Mouse (Mus musculus): ENCODE measurements around the gene Pkm. TPM values are rescaled to one million over a fixed set of nuclear protein-coding genes. Genes with fewer than 3 reads are reported as not detected.
A peak's percentile ranks its signal among the peaks of the same experiment; 100 is the strongest.

The Pkm gene
- polyA plus RNA-seq, 1 experiment from 2014 or later = 1,208 TPM

- Histone ChIP-seq H3K4me3 (replicated peaks) (peak overlapping the region; percentile 78), H3K9ac (peak overlapping the region; percentile 84), H3K4me1 (replicated peaks) (peaks cover 32% of the 10 kb centered on the region), H3K36me3 (no peaks in the 10 kb centered on the region), H3K27ac (peak overlapping the region; percentile 97), H3K9me3 (no peaks in the 10 kb centered on the region), H3K4me2 (replicated peaks) (peak overlapping the region; percentile 64), H3K27me3 (replicated peaks) (no peaks in the 10 kb centered on the region)
- under 1% methylated on average over 65 of the region's 65 CpGs for WGBS
- peak; percentile 32 for ATAC-seq
Observed at GRCm38 (mm10) chr9:59656635-59657617, 758 bp downstream of the Pkm start.

GRCm38 (mm10) chr9:59658146-59658545 is 2.0 kb downstream of the Pkm start:
- H3K27me3 ChIP-seq (replicated peaks) = no peaks in the 10 kb centered on the region
- H3K9ac ChIP-seq = peak overlapping the region; percentile 84
- peaks cover 34% of the 10 kb centered on the region for H3K4me1 ChIP-seq (replicated peaks)
- H3K36me3 ChIP-seq = no peaks in the 10 kb centered on the region
- peak overlapping the region; percentile 97 for H3K27ac ChIP-seq
- no peaks in the 10 kb centered on the region for H3K9me3 ChIP-seq
- H3K4me3 ChIP-seq (replicated peaks) = peak overlapping the region; percentile 78
- peak overlapping the region; percentile 64 for H3K4me2 ChIP-seq (replicated peaks)
- no peak for ATAC-seq
- WGBS = 5% methylated on average over 4 of the region's 4 CpGs

- no peak overlapping the region; the same call in 1 of the 2 replicates for H3K9ac ChIP-seq
- peak overlapping the region; percentile 51; the same call in 1 of the 2 replicates for H3K27ac ChIP-seq
- H3K4me2 ChIP-seq (replicated peaks) = peak overlapping the region; percentile 64
- 25% methylated on average over 14 of the region's 14 CpGs for whole genome bisulfite sequencing
- ATAC-seq = peak; percentile 27
- H3K4me1 ChIP-seq (replicated peaks) = peaks cover 44% of the 10 kb centered on the region
- H3K36me3 ChIP-seq = peaks cover 7% of the 10 kb centered on the region; the same call in 1 of the 2 replicates
- no peaks in the 10 kb centered on the region for H3K9me3 ChIP-seq
- H3K27me3 ChIP-seq (replicated peaks) = no peaks in the 10 kb centered on the region
- H3K4me3 ChIP-seq (replicated peaks) = peak overlapping the region; percentile 9; the same call in 1 of the 2 replicates
Observed at GRCm38 (mm10) chr9:59659036-59660026, 3.2 kb downstream of the Pkm start.

DNA sequence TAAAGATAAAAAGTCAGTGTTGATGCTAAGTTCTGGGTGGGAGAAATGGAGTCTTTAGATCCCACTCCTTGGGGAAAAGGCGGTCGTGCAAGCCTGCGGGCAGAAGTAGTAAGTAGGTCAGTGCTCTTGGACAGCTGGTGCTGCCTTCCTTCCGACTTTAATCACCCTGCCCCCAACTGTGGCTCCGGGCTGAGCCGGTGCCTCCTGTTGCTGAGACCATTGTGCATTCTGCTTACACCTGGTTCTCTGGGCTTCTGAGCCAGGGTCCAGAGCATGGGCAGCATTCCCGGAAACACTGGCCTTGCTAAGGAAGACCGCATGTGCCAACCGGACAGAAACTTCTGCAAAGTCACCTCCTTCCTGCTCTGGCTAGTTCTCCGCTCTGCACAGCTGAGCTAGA is 4.3 kb downstream of the Pkm start:
- Histone ChIP-seq H3K9ac (peak overlapping the region; percentile 2; the same call in 1 of the 2 replicates), H3K4me1 (replicated peaks) (peaks cover 44% of the 10 kb centered on the region), H3K27me3 (replicated peaks) (no peaks in the 10 kb centered on the region), H3K36me3 (peaks cover 15% of the 10 kb centered on the region), H3K4me2 (replicated peaks) (peak overlapping the region; percentile 64), H3K27ac (peak overlapping the region; percentile 45), H3K4me3 (replicated peaks) (0 out of 2 replicates have a peak overlapping the region, but pooled peaks have one; percentile 9), H3K9me3 (no peaks in the 10 kb centered on the region)
- WGBS = 52% methylated on average over 10 of the region's 10 CpGs
- ATAC-seq = no peak

DNA sequence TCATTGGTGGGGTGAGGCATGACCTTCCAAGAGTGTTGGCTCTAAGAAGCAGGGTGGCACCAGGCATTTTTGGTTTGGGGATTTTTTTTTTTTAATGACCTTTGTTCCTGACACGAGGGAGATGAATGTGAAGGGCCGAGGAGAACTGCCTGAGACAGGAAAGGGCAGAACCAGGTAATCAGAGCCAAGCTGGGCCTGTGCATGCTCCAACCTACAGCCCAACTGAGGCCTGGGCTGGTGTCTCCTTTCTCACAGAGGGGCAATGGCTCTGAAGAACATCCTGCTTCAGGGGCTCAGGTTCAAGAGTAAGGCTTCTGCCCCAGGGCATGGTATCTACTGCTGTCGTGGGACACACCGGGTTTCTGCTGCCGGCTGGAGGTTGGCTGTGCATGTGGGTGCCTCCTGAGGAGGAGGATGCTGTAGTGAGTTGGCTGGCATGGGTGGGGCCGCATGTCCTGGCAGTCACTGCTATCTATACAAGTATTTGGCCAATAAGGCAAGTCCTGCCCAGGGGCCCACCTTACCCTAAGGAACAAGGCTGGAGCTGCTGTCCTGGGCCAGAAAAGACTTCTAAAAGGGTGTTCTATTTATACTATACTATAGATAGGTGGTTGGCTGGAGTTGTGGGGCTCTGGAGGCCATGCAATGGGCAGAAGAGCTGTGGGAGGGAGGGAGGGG is 5.3 kb downstream of the Pkm start:
- no peak overlapping the region for H3K27ac ChIP-seq
- H3K4me1 ChIP-seq (replicated peaks) = peaks cover 44% of the 10 kb centered on the region
- no peak overlapping the region for H3K4me3 ChIP-seq (replicated peaks)
- no peaks in the 10 kb centered on the region for H3K27me3 ChIP-seq (replicated peaks)
- no peak for ATAC-seq
- peaks cover 22% of the 10 kb centered on the region for H3K36me3 ChIP-seq
- peak overlapping the region; percentile 64; the same call in 1 of the 2 replicates for H3K4me2 ChIP-seq (replicated peaks)
- H3K9ac ChIP-seq = no peak overlapping the region
- 53% methylated on average over 6 of the region's 6 CpGs for WGBS
- H3K9me3 ChIP-seq = no peaks in the 10 kb centered on the region

GRCm38 (mm10) chr9:59663226-59663625 is 7.1 kb downstream of the Pkm start:
- 83% methylated on average over 7 of the region's 7 CpGs for WGBS
- no peaks in the 10 kb centered on the region for H3K27me3 ChIP-seq (replicated peaks)
- no peak overlapping the region for H3K9ac ChIP-seq
- H3K9me3 ChIP-seq = no peaks in the 10 kb centered on the region
- H3K4me3 ChIP-seq (replicated peaks) = no peak overlapping the region
- ATAC-seq = no peak
- H3K36me3 ChIP-seq = peaks cover 32% of the 10 kb centered on the region
- H3K4me1 ChIP-seq (replicated peaks) = peaks cover 39% of the 10 kb centered on the region
- H3K4me2 ChIP-seq (replicated peaks) = no peak overlapping the region
- no peak overlapping the region for H3K27ac ChIP-seq

DNA sequence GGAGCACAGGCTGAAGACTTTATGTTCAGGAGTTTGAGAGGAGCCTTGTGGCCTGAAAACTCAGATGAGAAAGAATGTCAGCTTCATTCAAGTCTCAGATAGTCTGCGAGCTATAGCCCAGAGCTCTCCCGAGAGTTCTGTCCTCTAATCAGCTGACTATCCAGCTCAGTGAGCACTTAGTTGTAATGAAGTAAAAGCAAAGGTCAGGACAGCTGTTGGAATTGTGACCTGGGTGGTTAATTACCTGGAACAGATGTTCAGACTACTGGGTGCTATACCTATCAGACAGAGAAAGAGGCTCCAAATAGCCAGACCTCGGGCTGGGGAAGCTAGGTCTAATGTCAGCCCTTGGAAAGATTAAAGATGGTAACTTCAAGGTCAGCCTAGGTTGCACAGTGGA is 7.8 kb downstream of the Pkm start:
- H3K4me1 ChIP-seq (replicated peaks) = peaks cover 37% of the 10 kb centered on the region
- H3K27ac ChIP-seq = no peak overlapping the region; the same call in 1 of the 2 replicates
- ATAC-seq = no peak
- no peak overlapping the region for H3K9ac ChIP-seq
- H3K4me2 ChIP-seq (replicated peaks) = no peak overlapping the region; the same call in 1 of the 2 replicates
- H3K36me3 ChIP-seq = peaks cover 32% of the 10 kb centered on the region
- 52% methylated on average over 3 of the region's 3 CpGs for WGBS
- no peaks in the 10 kb centered on the region for H3K9me3 ChIP-seq
- H3K27me3 ChIP-seq (replicated peaks) = no peaks in the 10 kb centered on the region
- H3K4me3 ChIP-seq (replicated peaks) = no peak overlapping the region

GRCm38 (mm10) chr9:59664664-59665256 is 8.6 kb downstream of the Pkm start:
- no peaks in the 10 kb centered on the region for H3K27me3 ChIP-seq (replicated peaks)
- no peak overlapping the region for H3K4me2 ChIP-seq (replicated peaks)
- H3K9ac ChIP-seq = no peak overlapping the region
- H3K36me3 ChIP-seq = peaks cover 32% of the 10 kb centered on the region
- H3K27ac ChIP-seq = no peak overlapping the region
- no peak for ATAC-seq
- H3K4me3 ChIP-seq (replicated peaks) = no peak overlapping the region
- 61% methylated on average over 4 of the region's 4 CpGs for WGBS
- no peaks in the 10 kb centered on the region for H3K9me3 ChIP-seq
- H3K4me1 ChIP-seq (replicated peaks) = peaks cover 32% of the 10 kb centered on the region

GRCm38 (mm10) chr9:59666016-59666415 is 9.8 kb downstream of the Pkm start:
- no peak overlapping the region for H3K9ac ChIP-seq
- H3K4me1 ChIP-seq (replicated peaks) = peaks cover 22% of the 10 kb centered on the region
- no peak for ATAC-seq
- no peak overlapping the region for H3K27ac ChIP-seq
- H3K27me3 ChIP-seq (replicated peaks) = no peaks in the 10 kb centered on the region
- H3K9me3 ChIP-seq = no peaks in the 10 kb centered on the region
- H3K4me3 ChIP-seq (replicated peaks) = no peak overlapping the region
- H3K36me3 ChIP-seq = peaks cover 38% of the 10 kb centered on the region
- WGBS = 87% methylated on average over 8 of the region's 8 CpGs
- no peak overlapping the region for H3K4me2 ChIP-seq (replicated peaks)

DNA sequence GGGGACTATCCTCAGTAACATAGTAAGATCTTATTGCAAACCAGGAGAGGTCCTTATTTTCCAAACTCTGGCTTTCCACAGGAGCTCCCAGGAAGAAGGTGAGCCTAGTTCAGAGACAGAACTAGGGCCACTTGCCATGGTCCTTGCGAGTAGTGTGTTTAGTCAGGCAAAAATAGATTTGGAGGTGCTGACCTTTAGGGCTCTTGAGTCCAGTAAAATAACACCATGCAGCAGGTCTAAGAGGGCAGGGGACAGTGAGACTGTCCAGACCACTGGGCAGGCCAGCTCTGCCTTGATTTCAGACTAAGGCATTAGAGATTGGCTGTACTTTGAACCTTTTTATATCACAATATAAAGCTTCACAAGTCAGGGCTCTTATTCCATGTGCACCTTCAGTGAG is 10.6 kb downstream of the Pkm start:
- WGBS = 60% methylated on average over 1 of the region's 1 CpGs
- Histone ChIP-seq H3K4me2 (replicated peaks) (no peak overlapping the region), H3K4me3 (replicated peaks) (no peak overlapping the region), H3K36me3 (peaks cover 46% of the 10 kb centered on the region), H3K4me1 (replicated peaks) (peaks cover 14% of the 10 kb centered on the region), H3K9ac (no peak overlapping the region), H3K9me3 (no peaks in the 10 kb centered on the region), H3K27ac (no peak overlapping the region), H3K27me3 (replicated peaks) (no peaks in the 10 kb centered on the region)
- no peak for ATAC-seq

DNA sequence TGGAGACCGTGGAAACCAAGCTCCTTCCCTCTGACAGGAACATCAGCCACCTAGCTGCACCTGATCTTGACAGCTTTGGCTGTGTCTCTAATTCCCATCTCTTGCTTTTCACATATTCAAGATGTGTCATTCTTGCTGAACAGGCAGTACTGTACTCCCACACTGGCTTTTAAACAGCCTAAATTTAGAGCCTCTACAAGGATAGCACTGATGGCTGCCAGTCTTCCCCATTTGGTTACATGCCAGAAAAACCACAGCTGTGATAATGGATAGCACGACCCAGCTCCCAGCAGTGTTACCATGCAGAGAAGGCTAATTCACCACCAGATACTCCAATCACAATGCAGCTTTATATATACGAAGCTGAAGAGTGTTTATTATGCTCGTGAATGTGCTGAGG is 11.1 kb downstream of the Pkm start:
- H3K27me3 ChIP-seq (replicated peaks) = no peaks in the 10 kb centered on the region
- H3K4me1 ChIP-seq (replicated peaks) = peaks cover 13% of the 10 kb centered on the region; the same call in 1 of the 2 replicates
- no peak overlapping the region for H3K4me2 ChIP-seq (replicated peaks)
- peaks cover 49% of the 10 kb centered on the region for H3K36me3 ChIP-seq
- H3K27ac ChIP-seq = no peak overlapping the region
- H3K9me3 ChIP-seq = no peaks in the 10 kb centered on the region
- ATAC-seq = no peak
- whole genome bisulfite sequencing = 48% methylated on average over 4 of the region's 4 CpGs
- H3K9ac ChIP-seq = no peak overlapping the region
- H3K4me3 ChIP-seq (replicated peaks) = no peak overlapping the region
